8 mouse cellular contexts compared by ENCODE assay signal in genomic region chr3:86807750-86808467, GRCm38 (mm10).
A peak's percentile ranks its signal among the peaks of the same experiment; 100 is the strongest.
DNase-seq lines count a peak whose midpoint lies in the region; ATAC-seq lines count a peak whose summit lies in the region.

No protein-coding gene starts in this region.

- H3K4me2 ChIP-seq in forebrain, embryonic 14.5 days (ENCODE audit: low read length), result no peak overlapping the region
- H3K4me2 ChIP-seq in neural tube, embryonic 11.5 days (ENCODE audit: low read depth), result no peak overlapping the region

- WGBS in forebrain, embryonic 14.5 days, result 65% methylated on average over 14 of the region's 14 CpGs
- WGBS in forebrain, embryonic 10.5 days, result 84% methylated on average over 14 of the region's 14 CpGs
- WGBS in neural tube, embryonic 11.5 days, result 79% methylated on average over 14 of the region's 14 CpGs

- H3K9me3 ChIP-seq in forebrain, embryonic 14.5 days (replicated peaks; ENCODE audit: control insufficient read depth, low read length), result no peaks in the 10 kb centered on the region
- H3K9me3 ChIP-seq in forebrain, embryonic 10.5 days, result no peaks in the 10 kb centered on the region
- H3K9me3 ChIP-seq in neural tube, embryonic 11.5 days (ENCODE audit: control insufficient read depth, low read length), result no peaks in the 10 kb centered on the region

- no peak overlapping the region for H3K9ac ChIP-seq in forebrain, embryonic 14.5 days (ENCODE audit: low read length)
- H3K9ac ChIP-seq in neural tube, embryonic 11.5 days (ENCODE audit: low read length), result no peak overlapping the region

- H3K27ac ChIP-seq in forebrain, embryonic 14.5 days (ENCODE audit: low read depth, low read length), result no peak overlapping the region
- H3K27ac ChIP-seq in forebrain, embryonic 10.5 days, result no peak overlapping the region
- H3K27ac ChIP-seq in neural tube, embryonic 11.5 days (ENCODE audit: low read depth, low read length), result no peak overlapping the region

- H3K36me3 ChIP-seq in forebrain, embryonic 14.5 days (ENCODE audit: control insufficient read depth, insufficient read depth, low read length), result peaks cover 32% of the 10 kb centered on the region
- peaks cover 32% of the 10 kb centered on the region for H3K36me3 ChIP-seq in forebrain, embryonic 10.5 days (replicated peaks)
- H3K36me3 ChIP-seq in neural tube, embryonic 11.5 days (ENCODE audit: control insufficient read depth, insufficient read depth, low read length), result no peaks in the 10 kb centered on the region

- no peaks in the 10 kb centered on the region for H3K4me1 ChIP-seq in forebrain, embryonic 14.5 days (ENCODE audit: control insufficient read depth, insufficient read depth, low read length)
- peaks cover 7% of the 10 kb centered on the region for H3K4me1 ChIP-seq in forebrain, embryonic 10.5 days
- H3K4me1 ChIP-seq in neural tube, embryonic 11.5 days (ENCODE audit: control insufficient read depth, insufficient read depth, low read length), result no peaks in the 10 kb centered on the region

- H3K4me3 ChIP-seq in forebrain, embryonic 14.5 days (ENCODE audit: low read depth, low read length), result no peak overlapping the region
- no peak overlapping the region for H3K4me3 ChIP-seq in forebrain, embryonic 10.5 days
- H3K4me3 ChIP-seq in neural tube, embryonic 11.5 days (ENCODE audit: low read depth, low read length), result no peak overlapping the region

- ATAC-seq in forebrain, embryonic 14.5 days, result peak; percentile 25; the same call in 1 of the 2 replicates
- no peak for ATAC-seq in neural tube, embryonic 11.5 days (ENCODE audit: insufficient read depth, low FRiP score, low TSS enrichment)

- DNase-seq in forebrain, embryonic 14.5 days (ENCODE audit: low spot score), result peak; percentile 62
- DNase-seq in forebrain, embryonic 10.5 days (ENCODE audit: extremely low spot score, low spot score), result no peak
- peak; percentile 46 for DNase-seq in neural tube, embryonic 11.5 days (ENCODE audit: low spot score)
- DNase-seq in neural tube, embryonic 10.5 days (ENCODE audit: extremely low spot score, low spot score), result no peak
- peak; percentile 68 for DNase-seq in cerebellum, adult 9-11 months
- peak; percentile 60 for DNase-seq in induced T-regulatory cell, adult 2 months (ENCODE audit: low read depth)
- peak; percentile 43 to 50 for DNase-seq in lung, postnatal 4 days
- DNase-seq in ovary, postnatal 14 days (ENCODE audit: low spot score), result no peak

- H3K27me3 ChIP-seq in forebrain, embryonic 14.5 days (replicated peaks; ENCODE audit: control insufficient read depth, insufficient read depth, low read length), result no peaks in the 10 kb centered on the region
- H3K27me3 ChIP-seq in forebrain, embryonic 10.5 days (ENCODE audit: poor library complexity, severe bottlenecking), result no peaks in the 10 kb centered on the region
- no peaks in the 10 kb centered on the region for H3K27me3 ChIP-seq in neural tube, embryonic 11.5 days (ENCODE audit: control insufficient read depth, insufficient read depth, low read length)

Comparison
In these comparisons a context has a peak if more than half of its experiments do, and no peak if none do; other contexts are left out.
1. DNase-seq: peak in forebrain, embryonic 14.5 days (single experiment), neural tube, embryonic 11.5 days (single experiment), cerebellum, adult 9-11 months (single experiment), induced T-regulatory cell, adult 2 months (single experiment) and lung, postnatal 4 days (2 of 2); none in forebrain, embryonic 10.5 days (single experiment), neural tube, embryonic 10.5 days (single experiment) and ovary, postnatal 14 days (single experiment).